Mouse (Mus musculus) bone marrow macrophage, adult 2 months (primary cell): ENCODE results near the gene Mrpl39.

Source experiments
- CTCF ChIP-seq: IDR thresholded peaks from 2 replicates; pipeline ENCODE4 v1.5.1; 2012; ENCODE audit warnings: low read depth, mild to moderate bottlenecking, low read length, moderate library complexity
- POLR2A ChIP-seq: IDR thresholded peaks from 2 replicates; pipeline ENCODE4 v1.6.1; 2012; ENCODE audit warnings: mild to moderate bottlenecking, low read depth, low read length, borderline replicate concordance

DNA sequence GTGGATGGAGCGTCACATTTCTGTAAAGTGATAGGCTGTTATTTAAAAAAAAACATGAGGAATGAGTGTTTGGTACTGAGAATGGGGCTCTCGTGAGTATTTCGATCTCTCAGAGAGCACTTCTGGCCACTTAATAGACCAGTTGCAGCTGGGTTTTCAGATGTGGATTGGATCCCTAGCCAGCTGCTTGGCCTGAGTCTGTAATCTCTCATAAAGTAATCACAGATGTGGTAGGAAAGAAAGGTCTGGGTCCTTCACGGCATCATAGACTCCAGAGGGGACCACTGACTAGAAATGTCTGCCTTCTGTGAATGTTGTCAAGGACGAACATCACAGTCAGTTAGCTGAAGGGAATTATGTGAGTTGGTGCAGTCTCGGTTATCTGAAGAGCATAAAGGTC, 42.9 kb upstream of the Mrpl39 start:
- no peak for TF ChIP-seq CTCF
- TF ChIP-seq POLR2A, result no peak
